Mouse (Mus musculus) embryonic facial prominence, embryonic 10.5 days (tissue): ENCODE results near the gene Rps6ka5. TPM values are rescaled to one million over a fixed set of nuclear protein-coding genes. Genes with fewer than 3 reads are reported as not detected.

Experiments used
- DNase-seq: peaks from one replicate; pipeline ENCODE4 v3.0.0-alpha.2; 2017; ENCODE audit warnings: low spot score
- H3K27ac ChIP-seq: fragments of 300-500 bp; sonication (generic); replicated peaks from 2 replicates; pipeline ENCODE4 v1.5.1; 2016; ENCODE audit warnings: mild to moderate bottlenecking
- H3K27me3 ChIP-seq: fragments of 300-500 bp; sonication (generic); replicated peaks from 2 replicates; pipeline ENCODE4 v1.6.1; 2016; ENCODE audit warnings: low read depth, mild to moderate bottlenecking; ENCODE audit not compliant: poor library complexity, severe bottlenecking
- H3K36me3 ChIP-seq: fragments of 300-500 bp; sonication (generic); replicated peaks from 2 replicates; pipeline ENCODE4 v1.6.1; 2016; ENCODE audit warnings: mild to moderate bottlenecking, moderate library complexity
- H3K4me1 ChIP-seq: fragments of 300-500 bp; sonication (generic); 2 replicates; pipeline ENCODE4 v1.6.1; 2016
- H3K4me3 ChIP-seq: fragments of 300-500 bp; sonication (generic); 2 replicates; pipeline ENCODE4 v1.5.1; 2016; ENCODE audit warnings: mild to moderate bottlenecking, moderate library complexity
- H3K9me3 ChIP-seq: fragments of 300-500 bp; sonication (generic); 2 replicates; pipeline ENCODE4 v1.6.1; 2016; ENCODE audit warnings: mild to moderate bottlenecking
- WGBS: fragments of 180-500 bp; shearing (Covaris S2); methylation state at CpG from one replicate; pipeline ENCODE4 v1.1.7; 2016; 5-methylcytosine and 5-hydroxymethylcytosine counted together
- polyA plus RNA-seq: library from polyadenylated mRNA; unstranded; fragments of >200 nt; fragmentation: Nextera tagmentation; extraction: Ambion mirVana; gene quantifications from 2 replicates; pipeline ENCODE4 v1.2.1, GENCODE M21; 2016

Gene Rps6ka5
- polyA plus RNA-seq, 1 experiment from 2014 or later = 3.6 TPM

GRCm38 (mm10) chr12:100687001-100687400 lies 39.8 kb downstream of the Rps6ka5 start:
- WGBS = 90% methylated on average over 2 of the region's 2 CpGs
- Histone ChIP-seq H3K36me3 (no peaks in the 10 kb centered on the region), H3K27me3 (no peaks in the 10 kb centered on the region), H3K9me3 (no peaks in the 10 kb centered on the region), H3K4me1 (peaks cover 4% of the 10 kb centered on the region), H3K27ac (no peak overlapping the region), H3K4me3 (no peak overlapping the region)
- DNase-seq = no peak

GRCm38 (mm10) chr12:100681752-100682151 lies 45.0 kb downstream of the Rps6ka5 start:
- no peak overlapping the region for H3K4me3 ChIP-seq
- H3K4me1 ChIP-seq = peaks cover 2% of the 10 kb centered on the region; the same call in 1 of the 2 replicates
- H3K9me3 ChIP-seq = no peaks in the 10 kb centered on the region
- no peaks in the 10 kb centered on the region for H3K36me3 ChIP-seq
- DNase-seq = no peak
- whole genome bisulfite sequencing = 90% methylated on average over 7 of the region's 7 CpGs
- no peak overlapping the region for H3K27ac ChIP-seq
- H3K27me3 ChIP-seq = no peaks in the 10 kb centered on the region

GRCm38 (mm10) chr12:100681241-100681640 lies 45.5 kb downstream of the Rps6ka5 start:
- no peak for DNase-seq
- H3K4me1 ChIP-seq = peaks cover 2% of the 10 kb centered on the region; the same call in 1 of the 2 replicates
- no peaks in the 10 kb centered on the region for H3K36me3 ChIP-seq
- no peak overlapping the region for H3K27ac ChIP-seq
- 67% methylated on average over 1 of the region's 1 CpGs for WGBS
- no peaks in the 10 kb centered on the region for H3K9me3 ChIP-seq
- no peak overlapping the region for H3K4me3 ChIP-seq
- no peaks in the 10 kb centered on the region for H3K27me3 ChIP-seq

- DNase-seq = no peak
- H3K4me1 ChIP-seq = peaks cover 2% of the 10 kb centered on the region; the same call in 1 of the 2 replicates
- no peaks in the 10 kb centered on the region for H3K27me3 ChIP-seq
- H3K27ac ChIP-seq = no peak overlapping the region
- no peaks in the 10 kb centered on the region for H3K9me3 ChIP-seq
- WGBS = 79% methylated on average over 5 of the region's 5 CpGs
- H3K4me3 ChIP-seq = no peak overlapping the region
- no peaks in the 10 kb centered on the region for H3K36me3 ChIP-seq
Measured at GRCm38 (mm10) chr12:100680676-100681075, 46.1 kb downstream of the Rps6ka5 start.

- WGBS = 92% methylated on average over 2 of the region's 2 CpGs
- DNase-seq = no peak
- H3K4me1 ChIP-seq = no peaks in the 10 kb centered on the region
- no peaks in the 10 kb centered on the region; the same call in 1 of the 2 replicates for H3K36me3 ChIP-seq
- H3K27me3 ChIP-seq = no peaks in the 10 kb centered on the region
- no peak overlapping the region for H3K27ac ChIP-seq
- H3K9me3 ChIP-seq = no peaks in the 10 kb centered on the region
- H3K4me3 ChIP-seq = no peak overlapping the region
Measured at GRCm38 (mm10) chr12:100670647-100671199, 56.1 kb downstream of the Rps6ka5 start.

- H3K4me3 ChIP-seq = no peak overlapping the region
- H3K27ac ChIP-seq = no peak overlapping the region
- H3K9me3 ChIP-seq = no peaks in the 10 kb centered on the region
- no peaks in the 10 kb centered on the region for H3K4me1 ChIP-seq
- no peaks in the 10 kb centered on the region for H3K36me3 ChIP-seq
- DNase-seq = no peak
- H3K27me3 ChIP-seq = no peaks in the 10 kb centered on the region
- WGBS = 86% methylated on average over 4 of the region's 4 CpGs
Measured at GRCm38 (mm10) chr12:100665294-100665693, 61.5 kb downstream of the Rps6ka5 start.

- Histone ChIP-seq H3K4me1 (no peaks in the 10 kb centered on the region), H3K9me3 (no peaks in the 10 kb centered on the region)
Measured at GRCm38 (mm10) chr12:100660076-100660475, 66.7 kb downstream of the Rps6ka5 start.

GRCm38 (mm10) chr12:100655972-100656371 lies 70.8 kb downstream of the Rps6ka5 start:
- Histone ChIP-seq H3K4me1 (no peaks in the 10 kb centered on the region), H3K4me3 (no peak overlapping the region), H3K27me3 (no peaks in the 10 kb centered on the region), H3K27ac (no peak overlapping the region), H3K9me3 (no peaks in the 10 kb centered on the region), H3K36me3 (no peaks in the 10 kb centered on the region)
- no peak for DNase-seq
- 87% methylated on average over 4 of the region's 4 CpGs for WGBS

More at GRCm38 (mm10) chr12:100660076-100660475, 66.7 kb downstream of the Rps6ka5 start:
- no peak for DNase-seq
- Histone ChIP-seq H3K36me3 (no peaks in the 10 kb centered on the region), H3K4me3 (no peak overlapping the region), H3K27me3 (no peaks in the 10 kb centered on the region), H3K27ac (no peak overlapping the region)
- 91% methylated on average over 2 of the region's 2 CpGs for WGBS

- H3K4me1 ChIP-seq = peaks cover 21% of the 10 kb centered on the region
- WGBS = 92% methylated on average over 1 of the region's 1 CpGs
- H3K27ac ChIP-seq = no peak overlapping the region
- no peak overlapping the region for H3K4me3 ChIP-seq
- H3K9me3 ChIP-seq = no peaks in the 10 kb centered on the region
- no peaks in the 10 kb centered on the region for H3K27me3 ChIP-seq
- no peak for DNase-seq
- H3K36me3 ChIP-seq = no peaks in the 10 kb centered on the region; the same call in 1 of the 2 replicates
Measured at GRCm38 (mm10) chr12:100641936-100642335, 84.8 kb downstream of the Rps6ka5 start.

- 36% methylated on average over 3 of the region's 3 CpGs for WGBS
Measured at GRCm38 (mm10) chr12:100640726-100641125, 86.1 kb downstream of the Rps6ka5 start.

GRCm38 (mm10) chr12:100639680-100640079 lies 87.1 kb downstream of the Rps6ka5 start:
- Histone ChIP-seq H3K27ac (peak overlapping the region; percentile 35; the same call in 1 of the 2 replicates), H3K27me3 (no peaks in the 10 kb centered on the region), H3K4me3 (no peak overlapping the region), H3K36me3 (no peaks in the 10 kb centered on the region; the same call in 1 of the 2 replicates), H3K4me1 (peaks cover 21% of the 10 kb centered on the region), H3K9me3 (no peaks in the 10 kb centered on the region)
- DNase-seq = peak; percentile 49
- WGBS = 35% methylated on average over 7 of the region's 7 CpGs

More at GRCm38 (mm10) chr12:100640726-100641125, 86.1 kb downstream of the Rps6ka5 start:
- peak; percentile 19 for DNase-seq
- Histone ChIP-seq H3K36me3 (no peaks in the 10 kb centered on the region; the same call in 1 of the 2 replicates), H3K27me3 (no peaks in the 10 kb centered on the region), H3K27ac (no peak overlapping the region), H3K4me3 (no peak overlapping the region), H3K4me1 (peaks cover 21% of the 10 kb centered on the region), H3K9me3 (no peaks in the 10 kb centered on the region)

- Histone ChIP-seq H3K4me3 (no peak overlapping the region), H3K27me3 (no peaks in the 10 kb centered on the region), H3K36me3 (no peaks in the 10 kb centered on the region), H3K9me3 (no peaks in the 10 kb centered on the region), H3K4me1 (peaks cover 21% of the 10 kb centered on the region), H3K27ac (no peak overlapping the region)
- DNase-seq = no peak
- WGBS = 90% methylated on average over 8 of the region's 8 CpGs
Measured at GRCm38 (mm10) chr12:100637886-100638285, 88.9 kb downstream of the Rps6ka5 start.

GRCm38 (mm10) chr12:100636733-100637132 lies 90.0 kb downstream of the Rps6ka5 start:
- Histone ChIP-seq H3K27ac (no peak overlapping the region), H3K9me3 (no peaks in the 10 kb centered on the region), H3K4me3 (no peak overlapping the region), H3K4me1 (peaks cover 21% of the 10 kb centered on the region), H3K27me3 (no peaks in the 10 kb centered on the region), H3K36me3 (no peaks in the 10 kb centered on the region)
- 48% methylated on average over 3 of the region's 3 CpGs for WGBS
- no peak for DNase-seq
